Mouse (Mus musculus): ENCODE data around the gene Bmyc.
"Not testable (repeated sequence)": the region's sequence is repeated elsewhere in the genome, so short reads cannot be mapped to it uniquely, and the experiment has no call there.

The Bmyc gene

DNA sequence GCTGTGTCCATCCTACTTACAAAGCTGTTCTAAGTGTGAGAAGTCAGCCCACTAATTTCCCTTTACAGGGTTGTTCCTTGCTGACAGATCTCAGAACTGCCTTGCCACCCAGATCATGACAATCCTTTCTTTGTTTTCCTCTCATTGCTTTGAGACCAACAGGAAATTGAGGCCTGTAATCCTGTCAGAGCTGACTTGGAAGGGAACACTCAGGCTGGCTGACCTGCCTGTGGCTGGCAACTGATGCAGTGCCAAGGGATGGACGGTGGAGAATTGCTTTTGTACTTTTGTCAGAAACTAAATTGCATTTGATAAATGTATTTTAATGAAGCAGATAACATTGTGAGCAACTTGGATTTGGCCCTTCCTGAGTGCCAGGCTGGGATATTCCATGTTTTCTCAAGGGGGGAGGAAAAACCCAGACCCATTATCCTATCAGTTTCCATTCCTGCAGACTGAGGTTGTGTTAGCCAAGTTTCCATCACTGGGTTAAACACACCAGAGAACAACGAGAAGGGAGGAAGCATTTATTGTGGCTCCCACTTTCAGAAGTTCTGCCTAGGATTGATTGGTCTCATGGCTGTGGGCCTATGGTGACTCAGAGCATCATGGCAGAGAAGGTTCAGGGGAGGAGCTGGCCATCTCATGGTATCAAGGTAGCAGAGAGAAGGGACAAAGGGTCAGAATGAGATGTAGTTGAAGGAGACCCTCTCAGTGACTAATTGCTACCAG lies 26.8 kb downstream of the Bmyc start:
- DNase-seq: no peak

GRCm38 (mm10) chr2:25736709-25737108 lies 30.2 kb downstream of the Bmyc start, which contains the start of gene Obp2b:
Gene Obp2b, plus strand, starts transcription at chr2:25737009.
- DNase-seq: not testable (repeated sequence)

DNA sequence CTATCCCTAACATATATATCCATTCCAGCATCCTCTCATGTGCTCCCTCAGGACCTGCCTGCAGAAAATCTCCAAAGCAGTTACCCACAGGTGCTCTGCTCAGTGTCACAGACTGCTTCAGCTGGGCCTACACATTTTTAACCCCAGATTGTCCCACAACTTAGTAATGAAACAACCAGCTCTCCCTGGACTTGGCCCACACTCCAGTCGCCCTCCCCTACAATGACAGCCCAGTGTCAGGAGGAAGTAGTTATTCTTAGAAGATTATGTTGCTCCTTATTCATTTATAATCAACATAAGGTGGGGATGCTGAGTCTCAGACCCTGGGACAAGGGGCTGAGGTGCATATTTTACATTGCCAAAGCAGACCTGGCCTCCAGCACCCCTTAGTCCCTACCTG lies 35.1 kb downstream of the Bmyc start:
- DNase-seq: no peak

GRCm38 (mm10) chr2:25754201-25754600 lies 47.7 kb downstream of the Bmyc start:
- no peak for DNase-seq

Measured in right cerebral cortex, postnatal 14 days (tissue).